Mouse (Mus musculus) left cerebral cortex, adult 11 months (tissue): Measurements from ENCODE around the gene Tut7.
A peak's percentile ranks its signal among the peaks of the same experiment; 100 is the strongest.
"Not testable (repeated sequence)": the region's sequence is repeated elsewhere in the genome, so short reads cannot be mapped to it uniquely, and the experiment has no call there.

Source experiments
- DNase-seq: peaks from one replicate; pipeline ENCODE4 v3.0.0; 2022; ENCODE audit warnings: low spot score

The Tut7 gene

DNA sequence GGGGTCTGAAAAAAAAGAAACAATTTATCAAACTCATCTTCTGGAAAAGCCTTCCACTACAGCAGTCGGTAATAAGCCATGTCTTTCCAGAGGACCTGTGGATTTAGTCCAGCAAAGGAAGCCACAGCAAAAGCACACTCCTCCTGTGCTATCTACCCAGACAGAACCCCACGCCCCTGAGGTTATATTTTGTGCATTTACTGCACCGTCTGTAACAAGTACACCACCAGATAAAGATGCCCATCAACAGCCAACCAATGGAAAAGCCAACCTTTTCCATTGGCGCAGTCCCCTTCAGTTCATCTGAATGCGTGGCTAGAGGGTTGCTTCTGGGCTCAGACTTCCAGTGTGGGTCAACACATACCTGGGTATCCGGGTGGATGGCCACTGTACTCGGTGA lies 60.2 kb downstream of the Tut7 start:
- no peak for DNase-seq

GRCm38 (mm10) chr13:59756906-59757305 lies 66.0 kb downstream of the Tut7 start:
- no peak for DNase-seq

- DNase-seq, result no peak
Observed at GRCm38 (mm10) chr13:59750310-59750709, 72.6 kb downstream of the Tut7 start.

- no peak for DNase-seq
Observed at GRCm38 (mm10) chr13:59746711-59747110, 76.2 kb downstream of the Tut7 start, which contains the start of gene 1700014D04Rik. Gene 1700014D04Rik (minus strand): TSS chr13:59746752.

DNA sequence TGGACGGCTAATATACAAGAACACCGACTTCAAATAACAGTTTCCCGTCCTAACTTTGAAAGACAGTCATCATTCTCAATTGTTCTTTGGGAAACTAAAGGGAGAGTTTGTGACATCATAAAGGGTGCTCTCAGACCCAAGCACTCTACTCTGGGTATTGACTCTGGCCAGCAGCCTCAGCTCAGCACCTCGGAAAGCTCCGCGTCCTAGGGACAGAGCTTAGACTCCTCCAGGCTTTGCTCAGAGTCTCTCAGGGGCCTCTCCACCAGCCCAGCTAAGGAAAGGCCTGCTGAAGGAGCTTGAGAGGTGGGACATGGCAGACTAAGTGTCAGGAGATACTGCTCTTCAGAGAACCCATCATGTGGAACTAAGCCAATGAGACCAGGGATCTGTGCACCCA lies 76.8 kb downstream of the Tut7 start:
- no peak for DNase-seq

DNA sequence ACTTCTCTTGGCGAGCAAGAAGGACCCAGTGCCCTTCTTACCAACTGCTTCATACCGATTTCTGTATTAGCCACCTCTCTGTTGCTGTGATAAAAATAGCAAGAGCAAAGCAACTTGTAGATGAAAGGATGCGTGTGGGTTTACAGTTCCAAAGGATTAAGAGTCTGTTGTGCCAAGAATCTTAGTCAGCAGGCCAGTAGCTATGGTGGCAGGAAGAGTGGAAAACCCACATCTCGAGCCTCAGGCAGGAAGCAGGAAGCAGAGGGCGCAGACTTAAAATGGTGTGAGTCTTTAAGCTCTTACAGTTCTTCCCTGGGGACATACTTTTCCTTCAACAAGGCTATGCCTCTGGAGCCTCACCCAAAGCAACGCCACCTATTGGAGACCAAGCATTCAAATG lies 77.5 kb downstream of the Tut7 start:
- no peak for DNase-seq

GRCm38 (mm10) chr13:59741697-59742096 lies 81.2 kb downstream of the Tut7 start:
- DNase-seq, result no peak

- DNase-seq, result no peak
Observed at GRCm38 (mm10) chr13:59741096-59741495, 81.9 kb downstream of the Tut7 start.

- DNase-seq, result no peak
Observed at GRCm38 (mm10) chr13:59739397-59739796, 83.5 kb downstream of the Tut7 start.

GRCm38 (mm10) chr13:59738455-59738854 lies 84.5 kb downstream of the Tut7 start:
- no peak for DNase-seq

- no peak for DNase-seq
Observed at GRCm38 (mm10) chr13:59735190-59735589, 87.8 kb downstream of the Tut7 start.

DNA sequence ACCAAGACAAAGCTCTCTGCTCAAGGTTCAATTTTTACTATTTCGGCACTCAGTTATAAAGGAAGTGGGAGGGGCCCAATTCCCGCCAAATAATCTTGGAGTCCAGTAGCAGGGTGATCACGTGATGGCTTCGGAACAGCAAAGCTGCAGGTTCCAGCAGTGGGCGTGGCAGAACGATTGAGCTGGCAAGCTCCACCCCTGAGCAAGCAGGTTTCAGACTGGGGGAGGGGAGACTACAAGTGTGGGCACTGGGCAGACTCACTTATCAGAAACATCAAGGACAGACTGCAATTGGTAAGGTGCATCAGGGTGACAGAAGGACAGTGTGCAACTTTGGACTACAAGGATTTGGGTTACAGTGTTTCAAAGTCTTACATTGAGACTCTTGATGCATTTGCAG lies 88.6 kb downstream of the Tut7 start:
- DNase-seq, result not testable (repeated sequence)

DNA sequence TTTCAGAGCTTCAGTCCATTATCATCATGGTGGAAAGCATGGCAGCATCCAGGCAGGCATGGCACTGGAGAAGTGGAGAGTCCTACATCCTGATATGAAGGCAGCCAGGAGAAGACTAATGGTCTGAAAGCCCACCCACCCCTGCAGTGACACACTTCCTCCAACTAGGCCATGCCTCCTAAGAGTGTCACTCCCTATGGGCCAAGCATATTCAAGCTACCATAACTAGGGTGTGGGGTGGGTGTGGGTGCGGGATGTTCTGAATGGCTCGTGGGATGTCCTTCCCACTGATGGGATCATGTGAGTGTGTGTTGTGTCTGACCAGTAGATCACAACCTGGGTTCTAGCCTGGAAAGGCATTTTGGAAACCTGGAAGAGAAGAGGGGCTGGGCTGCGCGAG lies 89.0 kb downstream of the Tut7 start:
- DNase-seq, result no peak

DNA sequence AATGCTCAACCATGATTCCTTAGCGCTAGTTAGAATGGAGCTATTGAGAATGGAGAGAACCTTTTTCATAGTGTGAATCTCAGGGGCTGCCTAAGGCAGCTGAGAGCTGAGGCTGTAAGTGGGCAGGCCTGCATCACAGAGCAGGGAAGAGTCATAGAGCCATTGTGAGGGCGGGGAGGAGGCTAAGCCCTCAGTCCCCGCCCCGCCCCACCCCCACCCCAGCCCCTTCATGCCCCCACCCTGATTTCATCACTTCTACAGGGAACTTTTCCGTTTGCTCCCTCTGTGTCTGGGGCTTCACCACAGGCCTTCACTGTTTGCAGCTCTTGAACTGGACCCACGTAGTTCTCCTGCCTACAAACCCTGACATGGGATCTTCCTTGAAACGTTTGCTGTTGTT lies 91.3 kb downstream of the Tut7 start, which contains the start of gene Spata31d1d:
Gene Spata31d1d, minus strand, starts transcription at position 101 of the 400 bp plus-strand sequence.
- DNase-seq, result no peak

DNA sequence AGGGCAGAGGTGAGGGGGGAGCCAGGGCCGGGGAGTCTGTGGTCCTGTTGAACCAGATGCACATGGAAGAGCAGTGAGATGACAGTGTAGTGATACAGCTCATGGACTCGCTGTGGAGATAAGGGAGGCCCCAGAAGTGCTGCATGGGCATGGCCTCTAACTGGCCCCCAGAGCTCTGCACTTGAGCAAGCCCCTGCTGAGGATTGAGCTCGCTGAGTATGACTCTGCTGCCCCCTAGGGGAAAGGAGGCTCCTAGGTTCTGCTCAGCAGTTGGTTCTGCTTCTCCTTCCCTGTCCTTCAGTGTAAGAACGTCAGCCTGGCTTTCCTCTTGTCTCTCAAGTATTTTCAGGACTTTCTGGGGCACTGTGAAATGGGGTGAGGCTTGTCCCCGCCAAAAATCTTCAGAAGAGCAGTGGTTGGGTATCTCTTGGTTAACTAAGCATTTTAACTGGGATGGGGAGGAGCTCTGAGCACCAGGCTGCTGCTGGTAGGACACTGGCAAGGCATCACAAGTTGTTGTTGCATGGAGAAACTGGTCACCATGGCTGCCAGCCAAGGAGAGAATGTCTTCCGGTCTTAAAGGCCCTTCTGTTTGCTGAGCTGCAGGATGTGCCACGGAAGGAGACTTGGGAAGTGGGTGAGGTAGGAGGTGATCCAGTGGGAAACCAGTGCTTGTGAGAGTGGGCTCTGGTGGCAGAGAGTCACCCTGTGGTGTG lies 94.4 kb downstream of the Tut7 start:
- peak; percentile 71 for DNase-seq

GRCm38 (mm10) chr13:59726139-59726867 lies 96.6 kb downstream of the Tut7 start:
- DNase-seq, result no peak

DNA sequence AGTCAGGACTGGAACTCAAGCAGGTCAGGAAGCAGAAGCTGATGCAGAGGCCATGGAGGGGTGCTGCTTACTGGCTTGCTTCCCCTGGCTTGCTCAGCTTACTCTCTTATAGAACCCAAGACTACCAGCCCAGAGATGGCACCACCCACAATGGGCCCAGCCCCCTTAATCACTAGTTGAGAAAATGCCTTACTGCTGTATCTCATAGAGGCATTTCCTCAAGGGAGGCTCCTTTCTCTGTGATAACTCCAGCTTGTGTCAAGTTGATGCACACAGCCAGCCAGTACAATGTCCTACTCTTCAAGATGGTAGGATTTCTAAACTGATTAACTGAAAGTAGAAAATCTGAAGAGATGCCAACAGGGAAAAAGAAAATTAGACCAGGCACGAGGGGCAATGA lies 100.9 kb downstream of the Tut7 start:
- not testable (repeated sequence) for DNase-seq
